Mouse (Mus musculus) lung, embryonic 16.5 days (tissue): Measurements from ENCODE around the gene Akt1s1. TPM values are rescaled to one million over a fixed set of nuclear protein-coding genes. Genes with fewer than 3 reads are reported as not detected.

Source experiments
- ATAC-seq: fragments of 200-750 bp; cut with Nextera tagmentation; 2 replicates; pipeline ENCODE4 v1.8.0; 2017; ENCODE audit warnings: low read depth, mild to moderate bottlenecking, moderate library complexity
- H3K27ac ChIP-seq: fragments of 300-500 bp; sonication (generic); 2 replicates; pipeline ENCODE4 v1.5.1; 2014; ENCODE audit warnings: mild to moderate bottlenecking, control low read depth, low read length
- H3K27me3 ChIP-seq: fragments of 300-500 bp; sonication (generic); 2 replicates; pipeline ENCODE4 v1.6.1; 2014; ENCODE audit warnings: low read depth, low read length, mixed read lengths; ENCODE audit not compliant: control insufficient read depth, insufficient read depth
- H3K36me3 ChIP-seq: fragments of 300-500 bp; sonication (generic); 2 replicates; pipeline ENCODE4 v1.6.1; 2014; ENCODE audit warnings: low read length; ENCODE audit not compliant: control insufficient read depth, insufficient read depth
- H3K4me1 ChIP-seq: fragments of 300-500 bp; sonication (generic); replicated peaks from 2 replicates; pipeline ENCODE4 v1.6.1; 2014; ENCODE audit warnings: low read length, mixed read lengths; ENCODE audit not compliant: control insufficient read depth, insufficient read depth
- H3K4me2 ChIP-seq: fragments of 300-500 bp; sonication (generic); 2 replicates; pipeline ENCODE4 v1.6.1; 2014; ENCODE audit warnings: low read depth, low read length, control low read depth
- H3K4me3 ChIP-seq: fragments of 300-500 bp; sonication (generic); 2 replicates; pipeline ENCODE4 v1.5.1; 2014; ENCODE audit warnings: mild to moderate bottlenecking, low read length, control low read depth
- H3K9ac ChIP-seq: fragments of 300-500 bp; sonication (generic); 2 replicates; pipeline ENCODE4 v1.6.1; 2014; ENCODE audit warnings: low read length, control low read depth
- H3K9me3 ChIP-seq: fragments of 300-500 bp; sonication (generic); 2 replicates; pipeline ENCODE4 v1.6.1; 2016; ENCODE audit warnings: low read length; ENCODE audit not compliant: control insufficient read depth
- WGBS: fragments of 180-500 bp; shearing (Covaris S2); extraction: QIAGEN DNeasy Blood & Tissue Kit; methylation state at CpG from one replicate; pipeline ENCODE4 v1.1.7; 2014; 5-methylcytosine and 5-hydroxymethylcytosine counted together
- polyA plus RNA-seq: library from polyadenylated mRNA; unstranded; fragments of >200 nt; fragmentation: Nextera tagmentation; extraction: Ambion mirVana; gene quantifications from 2 replicates; pipeline ENCODE4 v1.2.1, GENCODE M21; 2015

The Akt1s1 gene
- polyA plus RNA-seq, 1 experiment from 2014 or later, result 95.6 TPM

- Histone ChIP-seq H3K9ac (peak overlapping the region; percentile 76), H3K36me3 (peaks cover 5% of the 10 kb centered on the region; the same call in 1 of the 2 replicates), H3K27me3 (no peaks in the 10 kb centered on the region), H3K27ac (peak overlapping the region; percentile 85), H3K4me3 (peak overlapping the region; percentile 65), H3K9me3 (no peaks in the 10 kb centered on the region), H3K4me2 (peak overlapping the region; percentile 76), H3K4me1 (peaks cover 39% of the 10 kb centered on the region)
- no peak for ATAC-seq
- 59% methylated on average over 9 of the region's 9 CpGs for WGBS
Observed at GRCm38 (mm10) chr7:44856265-44856916, 7.6 kb downstream of the Akt1s1 start.

GRCm38 (mm10) chr7:44857042-44857552, 8.3 kb downstream of the Akt1s1 start, which contains the start of gene Pnkp:
Gene Pnkp (plus strand): TSS chr7:44857139.
- ATAC-seq, result peak; percentile 30
- Histone ChIP-seq H3K4me1 (peaks cover 39% of the 10 kb centered on the region), H3K27me3 (no peaks in the 10 kb centered on the region), H3K4me3 (peak within 1 kb of the TSS; percentile 65), H3K27ac (peak within 1 kb of the TSS; percentile 85), H3K4me2 (peak within 1 kb of the TSS; percentile 76), H3K9ac (peak within 1 kb of the TSS; percentile 76), H3K9me3 (no peaks in the 10 kb centered on the region), H3K36me3 (peaks cover 5% of the 10 kb centered on the region; the same call in 1 of the 2 replicates)
- under 1% methylated on average over 32 of the region's 32 CpGs for WGBS

- 27% methylated on average over 8 of the region's 8 CpGs for WGBS
- H3K4me1 ChIP-seq, result peaks cover 38% of the 10 kb centered on the region
- H3K27me3 ChIP-seq, result no peaks in the 10 kb centered on the region
- H3K4me3 ChIP-seq, result peak overlapping the region; percentile 65
- peaks cover 10% of the 10 kb centered on the region for H3K36me3 ChIP-seq
- peak overlapping the region; percentile 85 for H3K27ac ChIP-seq
- H3K9me3 ChIP-seq, result no peaks in the 10 kb centered on the region
- no peak for ATAC-seq
- peak overlapping the region; percentile 76 for H3K9ac ChIP-seq
- H3K4me2 ChIP-seq, result peak overlapping the region; percentile 76
Observed at GRCm38 (mm10) chr7:44857905-44858304, 9.1 kb downstream of the Akt1s1 start.

GRCm38 (mm10) chr7:44859896-44860295, 11.1 kb downstream of the Akt1s1 start:
- H3K27ac ChIP-seq, result no peak overlapping the region
- H3K9me3 ChIP-seq, result no peaks in the 10 kb centered on the region
- H3K27me3 ChIP-seq, result no peaks in the 10 kb centered on the region
- H3K36me3 ChIP-seq, result peaks cover 27% of the 10 kb centered on the region
- ATAC-seq, result no peak
- no peak overlapping the region for H3K9ac ChIP-seq
- no peak overlapping the region for H3K4me2 ChIP-seq
- H3K4me3 ChIP-seq, result no peak overlapping the region
- 89% methylated on average over 11 of the region's 11 CpGs for WGBS
- peaks cover 31% of the 10 kb centered on the region for H3K4me1 ChIP-seq

- no peak overlapping the region for H3K4me2 ChIP-seq
- ATAC-seq, result peak; percentile 47
- H3K9me3 ChIP-seq, result no peaks in the 10 kb centered on the region
- no peak overlapping the region for H3K4me3 ChIP-seq
- H3K27ac ChIP-seq, result peak overlapping the region; percentile 47
- peaks cover 35% of the 10 kb centered on the region for H3K36me3 ChIP-seq
- no peaks in the 10 kb centered on the region for H3K27me3 ChIP-seq
- peaks cover 34% of the 10 kb centered on the region for H3K4me1 ChIP-seq
- 42% methylated on average over 22 of the region's 22 CpGs for WGBS
- H3K9ac ChIP-seq, result peak overlapping the region; percentile 10; the same call in 1 of the 2 replicates
Observed at GRCm38 (mm10) chr7:44860576-44861428, 12.0 kb downstream of the Akt1s1 start.

- no peak for ATAC-seq
- Histone ChIP-seq H3K27ac (no peak overlapping the region), H3K4me1 (peaks cover 38% of the 10 kb centered on the region), H3K9ac (no peak overlapping the region), H3K4me3 (no peak overlapping the region), H3K36me3 (peaks cover 35% of the 10 kb centered on the region), H3K4me2 (no peak overlapping the region), H3K9me3 (no peaks in the 10 kb centered on the region), H3K27me3 (no peaks in the 10 kb centered on the region)
- WGBS, result 70% methylated on average over 14 of the region's 14 CpGs
Observed at GRCm38 (mm10) chr7:44861429-44861816, 12.6 kb downstream of the Akt1s1 start.

GRCm38 (mm10) chr7:44862434-44862833, 13.6 kb downstream of the Akt1s1 start:
- Histone ChIP-seq H3K9me3 (no peaks in the 10 kb centered on the region), H3K36me3 (peaks cover 35% of the 10 kb centered on the region), H3K9ac (no peak overlapping the region), H3K4me1 (peaks cover 44% of the 10 kb centered on the region), H3K4me3 (no peak overlapping the region), H3K27me3 (no peaks in the 10 kb centered on the region), H3K27ac (no peak overlapping the region), H3K4me2 (no peak overlapping the region)
- no peak for ATAC-seq
- WGBS, result 47% methylated on average over 8 of the region's 8 CpGs

- peaks cover 46% of the 10 kb centered on the region for H3K4me1 ChIP-seq
- H3K4me2 ChIP-seq, result no peak overlapping the region
- WGBS, result 88% methylated on average over 14 of the region's 14 CpGs
- no peak for ATAC-seq
- no peaks in the 10 kb centered on the region for H3K27me3 ChIP-seq
- no peaks in the 10 kb centered on the region for H3K9me3 ChIP-seq
- H3K9ac ChIP-seq, result no peak overlapping the region
- peaks cover 35% of the 10 kb centered on the region for H3K36me3 ChIP-seq
- no peak overlapping the region for H3K4me3 ChIP-seq
- H3K27ac ChIP-seq, result no peak overlapping the region
Observed at GRCm38 (mm10) chr7:44863210-44863609, 14.4 kb downstream of the Akt1s1 start.

GRCm38 (mm10) chr7:44863982-44864494, 15.2 kb downstream of the Akt1s1 start:
- H3K9me3 ChIP-seq, result no peaks in the 10 kb centered on the region
- ATAC-seq, result no peak
- peaks cover 46% of the 10 kb centered on the region for H3K4me1 ChIP-seq
- H3K36me3 ChIP-seq, result peaks cover 35% of the 10 kb centered on the region
- H3K9ac ChIP-seq, result no peak overlapping the region
- WGBS, result 77% methylated on average over 11 of the region's 11 CpGs
- H3K4me2 ChIP-seq, result no peak overlapping the region
- H3K4me3 ChIP-seq, result no peak overlapping the region
- H3K27ac ChIP-seq, result no peak overlapping the region
- no peaks in the 10 kb centered on the region for H3K27me3 ChIP-seq
